Mouse (Mus musculus) cerebellum, postnatal 14 days (tissue): ENCODE results near the gene Map6.

ENCODE experiments used
- DNase-seq, 2 experiments: peaks; one replicate each; pipeline ENCODE4 v3.0.0; 2021; ENCODE audit warnings: mixed read lengths in 2 of 2

Map6 gene

DNA sequence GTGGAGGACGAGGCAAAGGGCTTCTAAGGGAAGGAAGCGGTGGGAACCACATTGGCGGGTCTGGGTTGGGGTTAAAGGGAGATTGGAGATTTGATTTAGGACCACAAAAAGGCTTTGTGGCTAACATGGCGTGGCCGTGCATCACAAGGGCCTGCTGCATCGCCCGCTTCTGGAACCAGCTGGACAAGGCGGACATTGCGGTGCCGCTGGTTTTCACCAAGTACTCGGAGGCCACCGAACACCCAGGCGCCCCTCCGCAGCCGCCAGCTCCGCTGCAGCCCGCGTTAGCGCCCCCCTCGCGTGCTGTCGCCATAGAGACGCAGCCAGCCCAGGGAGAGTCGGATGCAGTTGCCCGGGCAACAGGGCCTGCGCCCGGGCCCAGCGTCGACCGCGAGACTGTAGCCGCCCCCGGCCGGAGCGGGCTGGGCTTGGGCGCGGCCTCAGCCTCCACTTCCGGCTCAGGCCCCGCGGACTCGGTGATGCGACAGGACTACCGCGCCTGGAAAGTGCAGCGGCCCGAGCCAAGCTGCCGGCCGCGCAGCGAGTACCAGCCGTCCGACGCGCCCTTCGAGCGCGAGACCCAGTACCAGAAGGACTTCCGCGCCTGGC, 754 bp downstream of the Map6 start:
- peak; percentile 81 to 87 for DNase-seq

- DNase-seq: no peak
Observed at GRCm38 (mm10) chr7:99268506-99268900, 1.3 kb downstream of the Map6 start.

DNA sequence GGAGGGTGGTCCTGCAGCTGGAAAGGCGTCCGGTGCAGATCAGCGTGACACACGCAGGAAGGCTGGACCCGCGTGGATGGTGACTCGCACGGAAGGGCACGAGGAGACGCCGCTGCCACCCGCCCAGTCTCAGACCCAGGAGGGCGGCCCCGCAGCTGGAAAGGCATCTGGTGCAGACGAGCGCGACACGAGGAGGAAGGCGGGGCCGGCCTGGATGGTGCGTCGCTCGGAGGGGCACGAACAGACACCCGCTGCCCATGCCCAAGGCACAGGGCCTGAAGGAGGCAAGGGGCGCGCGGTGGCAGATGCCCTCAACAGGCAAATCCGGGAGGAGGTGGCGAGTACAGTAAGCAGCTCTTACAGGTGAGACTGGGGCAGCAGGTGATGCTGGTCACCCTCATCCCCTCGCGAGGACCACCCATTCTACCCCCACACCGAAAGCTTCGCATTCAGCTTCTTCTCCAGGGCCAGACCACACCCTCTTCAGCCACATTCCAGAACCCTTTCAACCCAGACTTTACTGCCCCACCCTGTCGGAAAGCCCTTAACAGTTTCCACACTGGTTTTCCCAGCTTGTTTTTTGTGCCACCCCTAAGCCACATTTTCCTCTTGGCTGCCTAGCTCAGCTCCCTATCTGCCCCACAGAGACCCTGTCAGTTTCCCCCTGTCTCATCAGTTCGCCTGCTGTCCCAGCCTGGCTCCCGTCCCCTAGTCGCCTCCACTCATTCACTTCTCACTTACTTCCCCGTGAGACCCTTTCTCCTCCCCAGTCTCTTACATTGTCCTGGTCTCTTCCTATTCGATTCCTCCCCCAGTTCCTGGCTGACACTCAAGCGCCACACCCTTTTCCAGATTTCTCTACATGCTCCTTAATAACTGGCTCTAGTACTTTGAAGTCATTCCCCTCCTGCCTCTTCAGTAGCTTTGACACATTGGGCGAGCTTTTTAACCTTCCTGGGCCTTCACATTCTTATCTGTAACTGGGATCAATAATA, 2.0 kb downstream of the Map6 start:
- DNase-seq: peak; percentile 38 to 47

GRCm38 (mm10) chr7:99271630-99272029, 4.4 kb downstream of the Map6 start:
- DNase-seq: peak; percentile 38 to 48

DNA sequence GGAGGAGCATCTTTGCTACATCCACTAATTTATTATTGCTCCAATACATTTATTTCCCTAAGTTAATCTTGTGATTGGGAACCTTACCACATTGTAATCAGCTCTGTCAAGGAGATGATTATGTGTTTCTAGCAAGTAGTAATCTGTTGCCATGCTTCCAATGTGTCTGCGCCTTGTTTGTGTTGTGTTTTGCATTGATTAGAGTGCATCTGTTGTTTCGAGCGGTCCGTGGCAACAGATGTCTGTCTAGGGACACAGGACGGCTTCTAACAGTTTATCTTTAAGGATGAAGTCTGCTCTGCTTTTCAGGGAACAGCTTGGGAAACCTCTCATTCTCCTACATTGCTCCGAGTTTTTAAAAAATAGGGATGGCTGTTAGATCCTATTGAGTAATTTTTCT, 7.9 kb downstream of the Map6 start:
- DNase-seq: no peak

- DNase-seq: no peak
Observed at GRCm38 (mm10) chr7:99276679-99277078, 9.4 kb downstream of the Map6 start.

DNA sequence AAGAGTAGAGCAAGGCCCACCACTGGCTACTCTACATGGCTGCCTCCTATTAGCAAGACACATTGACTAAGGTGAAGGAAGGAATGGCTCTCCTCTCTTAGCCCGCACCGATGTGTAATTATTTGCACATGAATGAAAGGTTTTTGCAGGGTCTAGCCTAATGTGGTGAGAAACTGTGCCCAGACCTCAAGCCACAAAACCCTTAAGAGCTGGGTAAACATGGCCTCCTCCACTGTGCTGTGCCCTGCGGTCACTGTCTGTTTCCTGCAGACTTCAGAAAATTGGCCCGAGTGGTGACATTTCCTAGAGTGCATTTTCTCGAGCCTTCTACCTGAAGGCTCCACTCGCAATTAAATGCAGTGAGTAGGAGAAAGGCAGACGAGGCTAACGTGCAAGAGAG, 11.1 kb downstream of the Map6 start:
- no peak for DNase-seq

GRCm38 (mm10) chr7:99279586-99279985, 12.3 kb downstream of the Map6 start:
- no peak for DNase-seq

DNA sequence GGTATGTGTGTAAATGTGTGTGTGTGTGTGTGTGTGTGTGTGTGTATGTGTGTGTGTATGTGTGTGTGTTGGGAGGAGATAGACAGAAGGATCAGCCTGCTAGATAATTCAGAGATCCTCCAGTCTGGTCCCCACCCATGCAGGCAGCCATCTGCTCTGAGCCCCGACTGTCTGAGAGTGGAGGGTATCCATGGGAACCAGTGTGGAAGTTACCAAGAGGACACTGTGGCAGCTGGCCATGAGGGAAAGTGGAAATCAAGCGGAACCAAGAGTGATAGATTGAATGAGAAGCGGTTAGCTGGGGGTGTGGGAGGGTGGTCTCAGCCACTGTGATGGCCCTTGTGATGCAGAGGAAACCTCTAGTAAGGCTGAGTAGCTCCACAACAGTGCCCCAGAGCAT, 20.0 kb downstream of the Map6 start:
- DNase-seq: peak; percentile 83 to 89

DNA sequence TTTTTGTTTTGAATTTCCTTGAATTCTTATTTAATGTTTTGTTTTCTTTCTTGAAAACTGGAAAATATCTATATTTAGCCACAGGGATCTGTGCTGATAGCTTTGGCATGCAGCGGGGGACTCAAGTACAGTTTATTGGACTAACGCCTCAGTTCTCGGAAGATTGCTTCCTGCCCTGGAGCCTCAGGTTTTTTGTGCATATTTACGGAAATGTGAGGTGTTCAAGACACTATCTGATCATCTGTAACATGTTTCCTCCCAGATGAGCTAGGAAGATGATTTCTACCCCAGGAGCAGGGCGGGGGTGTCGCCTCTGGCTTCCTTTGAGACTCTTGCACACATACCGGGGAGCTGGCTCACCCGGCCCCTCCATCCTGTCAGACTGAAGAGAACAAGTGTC, 22.8 kb downstream of the Map6 start:
- DNase-seq: no peak

GRCm38 (mm10) chr7:99290925-99291324, 23.7 kb downstream of the Map6 start:
- no peak for DNase-seq

DNA sequence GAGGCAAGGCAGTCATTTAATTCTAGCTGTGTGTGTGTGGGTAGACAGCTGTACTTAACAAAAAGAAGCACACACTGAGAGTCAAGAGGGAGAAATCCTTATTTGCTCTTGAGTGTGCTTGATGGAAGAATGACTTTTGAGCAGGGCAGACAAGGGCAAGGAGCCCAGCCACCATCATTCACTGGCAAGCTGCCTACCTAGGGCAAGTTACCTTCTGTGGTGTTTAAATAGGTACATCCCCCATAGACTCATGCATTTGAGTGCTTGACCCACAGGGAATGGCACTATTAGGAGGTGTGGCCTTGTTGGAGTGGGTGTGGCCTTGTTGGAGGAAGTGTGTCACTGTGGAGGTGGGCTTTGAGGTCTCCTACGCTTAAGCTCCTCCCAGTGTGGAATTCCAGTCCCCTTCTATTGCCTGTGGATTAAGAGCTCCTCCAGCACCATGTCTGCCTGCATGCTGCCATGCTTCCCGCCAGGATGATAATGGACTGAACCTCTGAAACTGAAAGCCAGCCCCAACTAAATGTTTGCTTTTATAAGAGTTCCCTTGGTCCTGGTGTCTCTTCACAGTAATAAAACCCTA, 27.0 kb downstream of the Map6 start:
- DNase-seq: no peak

GRCm38 (mm10) chr7:99295104-99295503, 27.9 kb downstream of the Map6 start:
- DNase-seq: no peak

DNA sequence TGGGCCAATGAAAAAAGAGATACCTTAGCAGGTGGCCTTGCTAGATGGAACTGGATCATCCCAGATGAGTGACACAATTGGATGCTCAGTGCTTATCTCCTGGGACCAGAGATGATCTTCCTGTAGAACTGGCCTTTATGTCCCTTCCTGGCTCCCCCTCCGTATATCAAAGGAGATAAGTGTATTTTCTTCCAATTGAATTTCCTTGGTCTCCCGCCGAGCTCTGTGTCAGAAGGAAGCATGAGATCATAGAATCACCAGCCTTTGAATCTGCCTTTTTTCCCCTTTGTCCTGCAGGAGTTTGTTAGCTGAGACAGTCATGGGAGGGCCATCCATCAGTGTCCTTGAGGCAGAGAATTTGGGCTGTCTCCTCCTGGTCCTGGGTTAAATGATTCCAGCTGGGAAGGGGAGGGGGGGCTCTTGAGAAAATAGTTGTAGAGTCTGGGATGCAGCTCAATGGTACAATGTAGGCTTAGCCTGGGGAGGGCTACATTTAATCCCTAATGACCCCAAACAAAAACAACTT, 33.5 kb downstream of the Map6 start:
- no peak for DNase-seq

- peak in 1 of 2 experiments; percentile 32 for DNase-seq
Observed at GRCm38 (mm10) chr7:99304029-99304428, 36.8 kb downstream of the Map6 start.

GRCm38 (mm10) chr7:99304949-99305372, 37.7 kb downstream of the Map6 start:
- peak; percentile 89 for DNase-seq

- no peak for DNase-seq
Observed at GRCm38 (mm10) chr7:99305688-99306087, 38.4 kb downstream of the Map6 start.

- peak in 1 of 2 experiments; percentile 31 for DNase-seq
Observed at GRCm38 (mm10) chr7:99306640-99307039, 39.4 kb downstream of the Map6 start.

- peak in 1 of 2 experiments; percentile 28 for DNase-seq
Observed at GRCm38 (mm10) chr7:99311433-99311832, 44.2 kb downstream of the Map6 start.

DNA sequence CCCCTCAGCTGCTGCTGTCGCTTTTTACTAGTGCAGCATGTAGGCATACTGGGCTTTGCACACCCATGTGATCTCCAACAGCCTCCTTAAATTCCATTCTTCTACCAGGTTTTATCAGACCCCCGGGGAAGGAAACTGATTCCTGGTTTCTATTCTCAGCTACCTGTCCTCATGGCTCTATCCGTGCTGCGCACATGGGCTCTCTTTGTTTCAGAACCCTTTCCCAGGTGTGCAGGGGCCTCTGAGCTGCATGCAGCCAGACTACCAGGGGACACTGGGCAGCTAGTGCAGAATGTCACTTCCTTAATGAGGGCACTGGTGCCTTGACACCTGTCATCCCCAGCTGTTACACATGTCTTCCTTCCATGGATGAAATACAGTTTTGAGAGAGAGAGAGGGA, 44.8 kb downstream of the Map6 start:
- no peak for DNase-seq

DNA sequence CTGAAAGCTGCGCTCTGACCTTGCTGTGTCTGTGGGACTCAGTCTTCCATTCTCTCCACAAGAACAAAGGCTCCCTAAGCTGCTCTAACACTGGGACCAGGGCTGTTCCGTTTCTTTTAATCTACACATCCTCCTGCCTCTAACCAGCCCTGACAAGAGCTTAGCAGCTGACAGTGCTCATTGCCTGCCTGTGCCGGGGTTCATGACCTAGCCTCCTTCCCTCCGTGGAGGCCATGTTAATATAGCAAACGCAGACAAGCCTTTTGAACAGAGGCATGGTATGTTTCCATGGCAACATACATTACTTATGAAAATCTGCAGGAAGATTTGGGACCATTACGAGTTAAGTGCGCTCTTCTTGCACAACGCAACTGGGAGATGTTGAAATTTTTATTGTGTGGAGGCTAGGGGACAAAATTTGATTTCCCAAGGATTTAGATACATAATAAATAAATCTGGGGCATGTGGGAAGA, 45.5 kb downstream of the Map6 start:
- no peak for DNase-seq

- no peak for DNase-seq
Observed at GRCm38 (mm10) chr7:99313253-99313652, 46.0 kb downstream of the Map6 start.

- no peak for DNase-seq
Observed at GRCm38 (mm10) chr7:99314565-99314964, 47.3 kb downstream of the Map6 start.
